Mouse (Mus musculus): ENCODE measurements around the gene Taf10. TPM values are rescaled to one million over a fixed set of nuclear protein-coding genes. Genes with fewer than 3 reads are reported as not detected.

Taf10 gene
- polyA plus RNA-seq, 1 experiment from 2014 or later: 195 TPM

DNA sequence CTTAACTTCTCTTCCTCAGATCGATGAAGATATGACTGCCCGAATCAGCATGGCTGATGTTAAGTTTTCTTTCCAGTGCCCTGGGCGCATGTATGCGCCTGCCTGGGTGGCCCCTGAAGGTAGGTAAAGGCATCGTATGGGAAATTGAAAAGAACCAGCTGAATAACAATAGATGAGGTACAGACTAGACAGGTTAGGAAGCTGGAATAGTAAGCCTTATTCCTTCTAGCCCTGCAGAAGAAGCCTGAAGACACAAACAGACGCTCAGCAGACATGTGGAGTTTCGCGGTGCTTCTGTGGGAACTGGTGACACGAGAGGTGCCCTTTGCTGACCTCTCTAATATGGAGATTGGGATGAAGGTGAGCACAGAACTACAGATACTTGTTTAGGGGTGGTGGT is 2.2 kb downstream of the Taf10 start:
- Histone ChIP-seq H3K9me3 (ENCODE audit: control insufficient read depth, low read length) (no peaks in the 10 kb centered on the region), H3K27ac (ENCODE audit: low read depth, low read length) (no peak overlapping the region), H3K4me1 (ENCODE audit: control insufficient read depth, insufficient read depth, low read length) (peaks cover 21% of the 10 kb centered on the region), H3K9ac (ENCODE audit: low read length) (no peak overlapping the region), H3K4me2 (no peak overlapping the region), H3K4me3 (ENCODE audit: low read depth, low read length) (no peak overlapping the region), H3K36me3 (ENCODE audit: control insufficient read depth, insufficient read depth, low read length) (peaks cover 14% of the 10 kb centered on the region), H3K27me3 (ENCODE audit: control insufficient read depth, insufficient read depth, low read length) (no peaks in the 10 kb centered on the region)
- 93% methylated on average over 9 of the region's 9 CpGs for WGBS
- ATAC-seq (ENCODE audit: low FRiP score): no peak
- peak; percentile 70 for DNase-seq (ENCODE audit: low spot score, missing footprints)

DNA sequence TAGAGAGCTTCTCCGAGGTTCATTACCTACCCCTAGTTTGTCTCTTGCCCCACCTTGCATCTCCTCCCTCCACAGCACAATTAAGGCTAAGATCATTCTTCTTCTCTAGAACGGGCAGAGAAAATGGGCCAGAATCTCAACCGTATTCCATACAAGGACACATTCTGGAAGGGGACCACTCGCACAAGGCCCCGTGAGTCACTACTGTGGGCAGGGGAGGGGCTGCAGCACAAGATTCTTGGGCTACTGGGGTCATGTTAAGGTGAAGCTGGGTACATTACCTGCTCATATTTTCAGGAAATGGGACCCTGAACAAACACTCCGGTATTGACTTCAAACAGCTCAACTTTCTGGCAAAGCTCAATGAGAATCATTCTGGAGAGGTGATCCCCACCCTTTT is 3.3 kb downstream of the Taf10 start:
- 89% methylated on average over 6 of the region's 6 CpGs for WGBS
- no peak overlapping the region for H3K4me3 ChIP-seq (ENCODE audit: low read depth, low read length)
- H3K36me3 ChIP-seq (ENCODE audit: control insufficient read depth, insufficient read depth, low read length): peaks cover 14% of the 10 kb centered on the region

DNA sequence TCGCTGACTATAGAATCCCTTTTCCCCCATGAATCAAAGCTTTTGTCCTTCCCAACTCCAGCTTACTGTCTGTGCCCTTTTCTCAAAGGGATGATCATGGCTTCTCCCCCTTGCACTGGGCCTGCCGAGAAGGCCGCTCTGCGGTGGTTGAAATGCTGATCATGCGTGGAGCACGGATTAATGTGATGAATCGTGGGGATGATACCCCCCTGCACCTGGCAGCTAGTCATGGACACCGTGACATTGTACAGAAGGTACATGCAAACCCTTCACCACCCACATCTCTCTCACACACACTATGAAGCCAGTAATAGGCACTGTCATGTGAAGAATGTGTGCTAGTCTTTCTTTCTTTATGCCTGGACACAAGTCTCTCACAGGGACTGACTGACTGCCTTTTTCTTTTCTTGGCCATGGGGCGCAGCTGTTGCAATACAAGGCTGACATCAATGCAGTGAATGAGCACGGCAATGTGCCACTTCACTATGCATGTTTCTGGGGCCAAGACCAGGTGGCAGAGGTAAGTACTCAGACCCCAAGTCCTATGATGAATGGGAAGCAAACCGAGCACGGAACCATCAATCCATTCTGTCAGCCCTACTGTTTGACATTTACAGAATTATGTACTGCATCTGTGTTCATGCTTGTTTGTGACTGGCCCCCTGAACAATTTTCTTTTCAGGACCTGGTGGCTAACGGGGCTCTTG is 3.9 kb downstream of the Taf10 start:
- peaks cover 26% of the 10 kb centered on the region for H3K4me1 ChIP-seq (ENCODE audit: control insufficient read depth, insufficient read depth, low read length)
- peak; percentile 73 for DNase-seq (ENCODE audit: low spot score, missing footprints)
- 90% methylated on average over 13 of the region's 13 CpGs for WGBS

More for the DNA sequence above, 3.3 kb downstream of the Taf10 start:
- ATAC-seq (ENCODE audit: low FRiP score): no peak
- H3K4me2 ChIP-seq: no peak overlapping the region
- DNase-seq (ENCODE audit: low spot score, missing footprints): no peak
- peaks cover 21% of the 10 kb centered on the region for H3K4me1 ChIP-seq (ENCODE audit: control insufficient read depth, insufficient read depth, low read length)
- no peaks in the 10 kb centered on the region for H3K27me3 ChIP-seq (ENCODE audit: control insufficient read depth, insufficient read depth, low read length)
- H3K27ac ChIP-seq (ENCODE audit: low read depth, low read length): no peak overlapping the region
- no peak overlapping the region for H3K9ac ChIP-seq (ENCODE audit: low read length)
- H3K9me3 ChIP-seq (ENCODE audit: control insufficient read depth, low read length): no peaks in the 10 kb centered on the region

DNA sequence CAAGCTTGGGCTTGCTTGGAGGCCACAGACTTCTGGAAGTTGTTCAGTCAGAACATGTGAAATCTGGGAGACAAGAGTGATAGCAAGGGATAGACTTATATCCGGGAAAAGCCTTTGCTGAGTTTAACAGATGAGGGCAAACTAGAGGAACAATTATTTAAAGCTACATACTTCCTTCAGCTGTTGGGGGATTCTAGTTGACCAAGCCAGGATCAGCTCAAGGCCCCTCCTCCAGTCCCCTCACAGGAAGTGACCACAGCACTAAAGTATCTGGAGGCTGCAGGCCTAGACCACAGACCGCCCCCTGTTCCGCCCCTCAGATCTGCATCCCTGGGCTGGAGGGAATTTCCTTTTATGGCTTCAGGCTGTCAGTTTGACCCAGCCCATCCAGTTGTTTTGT is 5.2 kb downstream of the Taf10 start:
- Histone ChIP-seq H3K27ac (ENCODE audit: low read depth, low read length) (no peak overlapping the region), H3K4me3 (ENCODE audit: low read depth, low read length) (no peak overlapping the region), H3K27me3 (ENCODE audit: control insufficient read depth, insufficient read depth, low read length) (no peaks in the 10 kb centered on the region), H3K9ac (ENCODE audit: low read length) (no peak overlapping the region), H3K9me3 (ENCODE audit: control insufficient read depth, low read length) (no peaks in the 10 kb centered on the region), H3K4me2 (no peak overlapping the region), H3K36me3 (ENCODE audit: control insufficient read depth, insufficient read depth, low read length) (peaks cover 19% of the 10 kb centered on the region), H3K4me1 (ENCODE audit: control insufficient read depth, insufficient read depth, low read length) (peaks cover 22% of the 10 kb centered on the region; the same call in 1 of the 2 replicates)
- WGBS: 25% methylated on average over 3 of the region's 3 CpGs
- ATAC-seq (ENCODE audit: low FRiP score) (no peak), DNase-seq (ENCODE audit: low spot score, missing footprints) (peak; percentile 88)

More for the DNA sequence above, 3.9 kb downstream of the Taf10 start:
- H3K36me3 ChIP-seq (ENCODE audit: control insufficient read depth, insufficient read depth, low read length): peaks cover 14% of the 10 kb centered on the region
- no peak overlapping the region for H3K27ac ChIP-seq (ENCODE audit: low read depth, low read length)
- no peak overlapping the region for H3K4me3 ChIP-seq (ENCODE audit: low read depth, low read length)
- H3K9ac ChIP-seq (ENCODE audit: low read length): no peak overlapping the region
- H3K4me2 ChIP-seq: no peak overlapping the region
- no peaks in the 10 kb centered on the region for H3K9me3 ChIP-seq (ENCODE audit: control insufficient read depth, low read length)
- H3K27me3 ChIP-seq (ENCODE audit: control insufficient read depth, insufficient read depth, low read length): no peaks in the 10 kb centered on the region
- no peak for ATAC-seq (ENCODE audit: low FRiP score)

DNA sequence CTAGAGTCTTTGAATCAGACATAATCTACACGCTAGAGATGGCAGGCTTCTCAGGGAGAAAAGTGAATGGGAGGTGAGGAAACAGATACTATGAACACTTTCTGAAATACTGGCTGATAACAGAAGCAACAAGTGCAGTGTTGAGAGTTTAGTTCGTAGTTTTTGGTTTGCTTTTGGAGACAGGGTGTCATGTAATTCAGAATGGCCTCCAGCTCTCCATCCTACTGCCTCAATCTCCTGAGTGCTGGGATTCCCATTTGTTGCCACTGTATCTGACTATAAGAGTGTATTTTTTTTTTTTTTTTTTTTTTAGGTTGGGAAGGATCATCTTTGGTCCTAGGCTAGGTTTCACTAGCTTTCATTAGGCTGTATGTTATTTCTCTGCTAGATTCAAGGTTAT is 5.9 kb downstream of the Taf10 start:
- no peak overlapping the region for H3K27ac ChIP-seq (ENCODE audit: low read depth, low read length)
- H3K9me3 ChIP-seq (ENCODE audit: control insufficient read depth, low read length): no peaks in the 10 kb centered on the region
- H3K27me3 ChIP-seq (ENCODE audit: control insufficient read depth, insufficient read depth, low read length): no peaks in the 10 kb centered on the region
- H3K4me3 ChIP-seq (ENCODE audit: low read depth, low read length): no peak overlapping the region
- WGBS: 86% methylated on average over 2 of the region's 2 CpGs
- peaks cover 22% of the 10 kb centered on the region; the same call in 1 of the 2 replicates for H3K4me1 ChIP-seq (ENCODE audit: control insufficient read depth, insufficient read depth, low read length)
- ATAC-seq (ENCODE audit: low FRiP score) (no peak), DNase-seq (ENCODE audit: low spot score, missing footprints) (peak; percentile 64)
- H3K36me3 ChIP-seq (ENCODE audit: control insufficient read depth, insufficient read depth, low read length): peaks cover 26% of the 10 kb centered on the region
- no peak overlapping the region for H3K4me2 ChIP-seq
- H3K9ac ChIP-seq (ENCODE audit: low read length): no peak overlapping the region

DNA sequence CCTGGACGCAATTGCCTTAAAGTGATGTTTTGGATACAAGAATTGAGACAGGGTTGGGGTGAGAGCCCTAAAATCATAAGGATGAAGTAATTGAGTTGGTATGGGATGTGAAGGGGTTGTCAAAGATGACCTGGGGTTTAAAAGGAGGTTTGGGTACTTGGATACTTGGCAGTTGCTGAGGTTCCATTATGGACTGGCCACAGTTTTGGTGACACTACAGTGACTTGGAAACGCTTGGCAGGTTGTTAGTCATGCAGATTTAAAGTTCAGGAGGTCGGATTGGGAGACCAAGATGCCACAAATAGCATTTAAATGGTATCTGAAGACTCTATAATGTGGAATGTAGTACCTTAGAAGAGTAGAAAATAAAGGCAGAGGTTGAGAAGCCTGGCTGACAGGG is 6.5 kb downstream of the Taf10 start:
- DNase-seq (ENCODE audit: low spot score, missing footprints) (peak; percentile 83), ATAC-seq (ENCODE audit: low FRiP score) (no peak)
- Histone ChIP-seq H3K36me3 (ENCODE audit: control insufficient read depth, insufficient read depth, low read length) (peaks cover 28% of the 10 kb centered on the region), H3K4me3 (ENCODE audit: low read depth, low read length) (peak overlapping the region; percentile 82), H3K27ac (ENCODE audit: low read depth, low read length) (no peak overlapping the region), H3K4me2 (peak overlapping the region; percentile 82), H3K27me3 (ENCODE audit: control insufficient read depth, insufficient read depth, low read length) (no peaks in the 10 kb centered on the region), H3K9me3 (ENCODE audit: control insufficient read depth, low read length) (no peaks in the 10 kb centered on the region), H3K4me1 (ENCODE audit: control insufficient read depth, insufficient read depth, low read length) (peaks cover 22% of the 10 kb centered on the region; the same call in 1 of the 2 replicates), H3K9ac (ENCODE audit: low read length) (peak overlapping the region; percentile 92; the same call in 1 of the 2 replicates)
- WGBS: 29% methylated on average over 3 of the region's 3 CpGs

DNA sequence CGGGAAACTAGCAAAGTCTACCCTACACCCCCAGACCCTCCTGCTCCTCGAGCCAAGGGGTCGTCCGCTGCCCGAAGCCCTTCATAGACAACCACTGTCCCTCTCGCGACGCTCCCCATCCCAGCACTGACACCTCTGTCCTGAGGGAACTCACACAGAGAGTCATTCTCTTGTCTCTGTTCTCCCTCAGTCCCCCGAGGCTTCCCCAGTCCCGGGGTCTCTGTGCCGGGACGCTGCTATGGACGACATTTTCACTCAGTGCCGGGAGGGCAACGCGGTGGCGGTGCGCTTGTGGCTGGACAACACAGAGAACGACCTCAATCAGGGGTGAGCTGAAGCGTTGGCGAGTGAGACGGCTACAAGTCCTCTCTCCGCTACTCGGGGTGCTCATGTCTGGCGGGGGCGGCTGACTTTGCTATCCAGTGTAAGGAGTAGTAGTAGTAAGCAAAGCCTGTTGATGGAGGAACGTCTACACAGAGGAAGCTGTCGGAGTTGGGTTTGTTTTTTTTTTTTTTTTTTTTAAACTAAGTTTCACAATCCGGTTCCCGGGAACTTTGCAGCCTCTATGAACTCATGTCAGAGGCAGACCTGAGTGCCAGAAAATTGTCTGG is 7.1 kb downstream of the Taf10 start, which contains the start of gene Rrp8:
Gene Rrp8 (minus strand): TSS at position 475 of the 611 bp plus-strand sequence.
- ATAC-seq (ENCODE audit: low FRiP score): no peak
- Histone ChIP-seq H3K9me3 (ENCODE audit: control insufficient read depth, low read length) (no peaks in the 10 kb centered on the region), H3K4me3 (ENCODE audit: low read depth, low read length) (peak within 1 kb of the TSS; percentile 82), H3K9ac (ENCODE audit: low read length) (peak within 1 kb of the TSS; percentile 92), H3K27ac (ENCODE audit: low read depth, low read length) (peak within 1 kb of the TSS; percentile 69), H3K4me1 (ENCODE audit: control insufficient read depth, insufficient read depth, low read length) (peaks cover 22% of the 10 kb centered on the region; the same call in 1 of the 2 replicates), H3K36me3 (ENCODE audit: control insufficient read depth, insufficient read depth, low read length) (peaks cover 28% of the 10 kb centered on the region), H3K4me2 (peak within 1 kb of the TSS; percentile 82), H3K27me3 (ENCODE audit: control insufficient read depth, insufficient read depth, low read length) (no peaks in the 10 kb centered on the region)
- WGBS: under 1% methylated on average over 30 of the region's 30 CpGs
- DNase-seq (ENCODE audit: low spot score, missing footprints): peak; percentile 97

DNA sequence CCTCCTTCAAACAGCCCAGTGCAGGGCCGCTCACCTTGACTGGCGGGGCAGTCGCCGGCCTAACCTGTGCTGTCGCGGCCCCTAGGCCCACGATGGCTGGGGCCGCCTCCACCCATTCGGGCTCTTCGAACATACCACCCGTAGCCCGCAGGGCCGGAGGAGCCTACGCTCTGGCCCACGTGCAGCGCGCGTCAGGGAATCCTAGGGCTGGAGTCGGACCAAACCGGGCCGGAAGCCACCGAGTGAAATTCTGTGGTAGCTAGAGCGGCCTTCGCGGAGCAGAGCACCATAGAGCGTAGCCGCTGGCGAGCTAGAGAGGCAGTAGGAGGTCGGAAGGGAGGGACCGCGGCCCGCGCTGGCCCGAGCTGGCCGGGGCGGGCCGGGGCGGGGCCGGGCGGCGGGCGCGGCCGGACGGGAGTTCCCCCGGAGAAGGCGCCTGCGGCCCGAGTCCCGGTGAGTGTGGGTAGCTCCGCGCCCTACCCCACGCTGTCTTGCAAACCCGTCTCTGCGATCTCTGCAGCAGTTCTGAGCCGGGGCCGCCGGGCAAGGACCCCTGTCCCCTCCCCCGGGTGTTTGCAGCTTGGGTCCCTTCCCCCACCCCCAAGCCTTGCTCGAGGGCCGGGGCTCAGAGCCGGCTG is 7.8 kb downstream of the Taf10 start, which contains the start of gene Ilk:
Gene Ilk (plus strand): TSS at position 329 of the 638 bp plus-strand sequence.
- peak within 1 kb of the TSS; percentile 82 for H3K4me3 ChIP-seq (ENCODE audit: low read depth, low read length)
- DNase-seq (ENCODE audit: low spot score, missing footprints): peak; percentile 97
- peak within 1 kb of the TSS; percentile 69 for H3K27ac ChIP-seq (ENCODE audit: low read depth, low read length)
- no peaks in the 10 kb centered on the region for H3K9me3 ChIP-seq (ENCODE audit: control insufficient read depth, low read length)
- H3K9ac ChIP-seq (ENCODE audit: low read length): peak within 1 kb of the TSS; percentile 92
- WGBS: under 1% methylated on average over 60 of the region's 62 CpGs
- H3K36me3 ChIP-seq (ENCODE audit: control insufficient read depth, insufficient read depth, low read length): peaks cover 24% of the 10 kb centered on the region
- H3K27me3 ChIP-seq (ENCODE audit: control insufficient read depth, insufficient read depth, low read length): no peaks in the 10 kb centered on the region
- peak; percentile 98 for ATAC-seq (ENCODE audit: low FRiP score)
- peak within 1 kb of the TSS; percentile 82 for H3K4me2 ChIP-seq
- H3K4me1 ChIP-seq (ENCODE audit: control insufficient read depth, insufficient read depth, low read length): peaks cover 22% of the 10 kb centered on the region; the same call in 1 of the 2 replicates
